Mouse (Mus musculus) central nervous system, embryonic 14 days (tissue): Measurements from ENCODE around the gene Trappc13. TPM values are rescaled to one million over a fixed set of nuclear protein-coding genes. Genes with fewer than 3 reads are reported as not detected.

Source experiments
- polyA plus RNA-seq: library from polyadenylated mRNA; depleted of rRNA; stranded (reverse); fragments of >200 nt; gene quantifications from 2 replicates; pipeline ENCODE4 v1.2.3, GENCODE M21; 2012; rRNA removed

Gene Trappc13
- 26.6 and 31.1 TPM in 2 replicates for polyA plus RNA-seq

GRCm38 (mm10) chr13:104177796-104178649 is at the start of gene Trappc13:
TSS of gene Trappc13 (minus strand) at chr13:104178469.

DNA sequence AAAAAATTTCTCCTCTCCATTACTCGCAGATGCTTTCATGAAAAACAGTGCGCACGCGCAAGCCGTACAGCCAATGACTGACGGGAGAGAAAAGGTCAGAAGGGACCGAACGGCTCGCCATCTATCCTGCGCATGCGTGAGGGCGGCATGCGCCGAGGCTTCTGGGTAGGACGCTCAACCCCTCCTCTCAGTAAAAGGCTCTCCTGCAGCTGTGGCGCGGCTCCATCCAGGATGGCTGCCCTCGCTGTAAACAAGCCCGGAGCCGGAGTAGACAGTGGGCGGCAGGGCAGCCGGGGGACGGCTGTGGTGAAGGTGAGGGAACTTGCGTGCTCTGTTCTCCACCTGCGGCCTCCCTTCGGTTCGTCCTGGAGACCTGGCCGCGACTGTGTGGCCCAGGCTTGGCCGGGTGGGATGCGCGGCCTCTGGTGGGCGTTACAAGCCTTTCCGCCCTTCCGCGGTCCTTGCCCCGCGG is 417 bp upstream of the Trappc13 start, which contains the start of gene Trim23:
Gene Trim23, plus strand, starts transcription at position 148 of the 472 bp plus-strand sequence.

DNA sequence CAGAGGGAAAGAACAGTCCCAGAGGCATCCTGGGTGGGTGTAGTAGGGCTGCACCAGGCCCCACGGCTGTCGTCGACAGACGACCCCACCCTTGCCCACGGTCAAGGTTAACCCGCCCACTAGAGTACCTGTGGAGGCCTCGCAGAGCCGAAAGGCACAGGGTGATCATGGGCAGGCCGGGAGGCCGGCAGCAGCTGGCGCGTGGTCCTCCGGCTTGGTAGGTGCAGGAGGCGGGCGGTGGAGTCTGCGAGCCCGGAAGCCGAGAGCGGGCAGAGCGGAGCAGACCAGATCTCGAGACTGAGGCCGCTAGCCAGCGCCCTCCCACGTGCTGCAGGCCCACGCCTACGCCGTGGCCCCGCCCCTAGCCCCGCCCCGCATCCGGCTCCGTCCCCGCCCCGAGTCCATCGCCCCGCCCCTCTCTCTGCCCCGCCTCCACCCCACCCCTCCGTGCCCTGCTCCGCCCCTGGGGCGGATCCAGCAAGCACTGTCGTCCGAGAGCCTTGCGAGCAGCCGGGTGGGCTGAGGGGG is 68.9 kb downstream of the Trappc13 start, which contains the start of the genes Nln and Sgtb:
Gene Nln, minus strand, starts transcription at position 327 of the 528 bp plus-strand sequence.
Gene Sgtb, plus strand, starts transcription at position 454 of the 528 bp plus-strand sequence.

Other genes with a start within 250 kb of the Trappc13 start
- 24.0 and 26.4 TPM in 2 replicates for gene Nln, start 68.9 kb downstream of the Trappc13 start, polyA plus RNA-seq
- gene Sgtb, start 68.7 kb downstream of the Trappc13 start, polyA plus RNA-seq = 18.4 and 21.7 TPM in 2 replicates
- 22.7 and 24.7 TPM in 2 replicates for gene Trim23, start 328 bp upstream of the Trappc13 start, polyA plus RNA-seq
- 15.8 and 19.7 TPM in 2 replicates for gene Cenpk, start 50.1 kb upstream of the Trappc13 start, polyA plus RNA-seq
- 9.8 and 10.6 TPM in 2 replicates for gene Ppwd1, start 50.4 kb upstream of the Trappc13 start, polyA plus RNA-seq
- 7.0 and 8.5 TPM in 2 replicates for gene Adamts6, start 109.4 kb upstream of the Trappc13 start, polyA plus RNA-seq